Mouse (Mus musculus) cerebellum, adult 2 months (tissue): ENCODE data around the gene Car2.

Experiments
- CTCF ChIP-seq: fragments of 200-500 bp; IDR thresholded peaks from 2 replicates; pipeline ENCODE4 v1.5.1; 2011; ENCODE audit warnings: low read depth, mild to moderate bottlenecking, control low read depth, low read length, moderate library complexity, borderline replicate concordance; ENCODE audit not compliant: insufficient read depth
- POLR2A ChIP-seq: fragments of 200-500 bp; IDR thresholded peaks from 2 replicates; pipeline ENCODE4 v1.6.1; 2011; ENCODE audit warnings: low read length, control low read depth, borderline replicate concordance; ENCODE audit not compliant: insufficient read depth

DNA sequence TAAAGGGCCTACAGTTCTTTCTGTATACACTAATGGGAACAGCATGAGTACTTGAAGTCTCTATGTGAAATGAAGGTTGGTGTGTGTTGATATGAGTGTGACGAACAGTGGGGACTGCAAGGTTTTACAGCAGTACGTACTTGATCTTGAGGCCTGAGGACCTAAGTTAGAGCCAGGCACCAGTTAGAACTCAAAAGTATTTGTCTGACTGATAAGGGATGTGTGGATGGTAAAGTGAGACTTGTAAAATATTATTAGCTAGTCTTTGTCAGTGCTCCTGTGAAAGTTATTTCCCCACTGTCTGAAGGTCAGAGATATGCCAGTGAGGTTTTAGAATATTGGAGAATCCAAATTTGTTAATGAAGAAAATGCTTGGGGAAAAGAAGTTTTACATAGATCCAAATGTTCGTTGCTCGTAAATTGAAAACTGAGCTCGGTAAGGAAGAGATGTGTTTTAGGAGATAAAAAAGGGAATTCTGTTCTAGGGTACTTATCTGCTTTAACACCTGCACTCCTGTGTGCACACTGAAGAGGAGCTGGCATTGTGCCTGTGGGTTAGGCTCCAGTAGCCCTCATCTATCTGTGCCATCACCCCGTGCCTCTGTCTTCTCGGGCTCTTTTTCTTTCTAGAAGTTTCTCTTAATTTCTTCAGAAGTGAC lies 8.7 kb upstream of the Car2 start:
- no peak for TF ChIP-seq CTCF
- TF ChIP-seq POLR2A = no peak
